ENCODE assay signal across 8 mouse cellular contexts in genomic region chr9:43115431-43116133, GRCm38 (mm10). TPM values are rescaled to one million over a fixed set of nuclear protein-coding genes. Genes with fewer than 3 reads are reported as not detected.
DNase-seq lines count a peak whose midpoint lies in the region; ATAC-seq and TF ChIP-seq lines count a peak whose summit lies in the region.

No protein-coding gene starts in this region.

- H3K4me1 ChIP-seq in lung, embryonic 14.5 days (ENCODE audit: insufficient read depth), result peaks cover 5% of the 10 kb centered on the region
- H3K4me1 ChIP-seq in forebrain, embryonic 14.5 days (ENCODE audit: control insufficient read depth, insufficient read depth, low read length), result peaks cover 9% of the 10 kb centered on the region
- H3K4me1 ChIP-seq in small intestine, adult 2 months (ENCODE audit: control insufficient read depth, insufficient read depth, insufficient read length, low read length), result peaks cover 6% of the 10 kb centered on the region; the same call in 1 of the 2 replicates

- ATAC-seq in lung, embryonic 14.5 days (ENCODE audit: insufficient read depth), result no peak
- no peak; the same call in 1 of the 2 replicates for ATAC-seq in forebrain, embryonic 14.5 days

- H3K36me3 ChIP-seq in lung, embryonic 14.5 days (ENCODE audit: insufficient read depth), result 0 out of 2 replicates have a peak, but pooled peaks cover under 1% of the 10 kb centered on the region
- H3K36me3 ChIP-seq in forebrain, embryonic 14.5 days (ENCODE audit: control insufficient read depth, insufficient read depth, low read length), result peaks cover 11% of the 10 kb centered on the region
- H3K36me3 ChIP-seq in small intestine, adult 2 months (ENCODE audit: control insufficient read depth, insufficient read depth, low read length), result no peaks in the 10 kb centered on the region

- H3K4me3 ChIP-seq in lung, embryonic 14.5 days (ENCODE audit: low read depth, low read length), result peak overlapping the region; percentile 73
- peak overlapping the region; percentile 84 for H3K4me3 ChIP-seq in forebrain, embryonic 14.5 days (ENCODE audit: low read depth, low read length)
- H3K4me3 ChIP-seq in small intestine, adult 2 months (ENCODE audit: low read depth, low read length), result peak overlapping the region; percentile 56

- TF ChIP-seq CTCF in lung, embryonic 14.5 days (IDR thresholded peaks at IDR 0.05; ENCODE audit: low read depth), result no peak
- TF ChIP-seq CTCF in small intestine, adult 2 months (IDR thresholded peaks at IDR 0.05; ENCODE audit: extremely low read depth, insufficient read length, insufficient replicate concordance, low read depth, low read length), result no peak

- 30% methylated on average over 12 of the region's 12 CpGs for WGBS in lung, embryonic 14.5 days
- WGBS in forebrain, embryonic 14.5 days, result 6% methylated on average over 12 of the region's 12 CpGs
- 23% methylated on average over 12 of the region's 12 CpGs for WGBS in small intestine, adult 2 months

- H3K27ac ChIP-seq in lung, embryonic 14.5 days (ENCODE audit: low read depth), result no peak overlapping the region
- H3K27ac ChIP-seq in forebrain, embryonic 14.5 days (ENCODE audit: low read depth, low read length), result no peak overlapping the region
- H3K27ac ChIP-seq in small intestine, adult 2 months (ENCODE audit: insufficient read depth, low read depth, low read length), result no peak overlapping the region

- peak overlapping the region; percentile 69 for H3K9ac ChIP-seq in lung, embryonic 14.5 days
- H3K9ac ChIP-seq in forebrain, embryonic 14.5 days (ENCODE audit: low read length), result peak overlapping the region; percentile 93

- no peaks in the 10 kb centered on the region for H3K9me3 ChIP-seq in lung, embryonic 14.5 days (ENCODE audit: low read depth, low read length)
- no peaks in the 10 kb centered on the region for H3K9me3 ChIP-seq in forebrain, embryonic 14.5 days (replicated peaks; ENCODE audit: control insufficient read depth, low read length)

- TF ChIP-seq POLR2A in small intestine, adult 2 months (IDR thresholded peaks at IDR 0.05; ENCODE audit: low read depth, low read length), result no peak

- DNase-seq in lung, embryonic 14.5 days, result no peak
- DNase-seq in lung, adult 18-20 months, result no peak
- no peak for DNase-seq in forebrain, embryonic 14.5 days (ENCODE audit: low spot score)
- peak; percentile 72 to 77 for DNase-seq in kidney, postnatal 36 days
- no peak for DNase-seq in thymus, postnatal 4 days
- no peak for DNase-seq in urinary bladder, postnatal 25 days (ENCODE audit: low spot score)
- DNase-seq in lung, postnatal 36 days, result no peak

- H3K27me3 ChIP-seq in lung, embryonic 14.5 days (ENCODE audit: insufficient read depth, low read length), result no peaks in the 10 kb centered on the region
- no peaks in the 10 kb centered on the region for H3K27me3 ChIP-seq in forebrain, embryonic 14.5 days (replicated peaks; ENCODE audit: control insufficient read depth, insufficient read depth, low read length)
- peaks cover 8% of the 10 kb centered on the region for H3K27me3 ChIP-seq in small intestine, adult 2 months (ENCODE audit: control insufficient read depth, insufficient read depth, low read length)

- peak overlapping the region; percentile 89 for H3K4me2 ChIP-seq in lung, embryonic 14.5 days
- H3K4me2 ChIP-seq in forebrain, embryonic 14.5 days (ENCODE audit: low read length), result peak overlapping the region; percentile 81

RNA-seq across cellular contexts. Expression of gene Tmem136, which starts 0.8 kb away (rescaled TPM):
- 5.3 and 5.9 TPM in 2 replicates for polyA plus RNA-seq in lung, embryonic 14.5 days (2014; fragmentation: Nextera tagmentation; extraction: Ambion mirVana)
- 8.2 and 9.2 TPM in 2 replicates for polyA plus RNA-seq in forebrain, embryonic 14.5 days (2014; fragmentation: Nextera tagmentation; extraction: Ambion mirVana)
- 0.23 and 0.55 TPM in 2 replicates for polyA plus RNA-seq in small intestine, adult 2 months (2012; rRNA removed)

RNA-seq across cellular contexts. Expression of gene Arhgef12, which starts 8.5 kb away (rescaled TPM):
- polyA plus RNA-seq in lung, embryonic 14.5 days (2014; fragmentation: Nextera tagmentation; extraction: Ambion mirVana), result 19.1 and 24.7 TPM in 2 replicates
- polyA plus RNA-seq in forebrain, embryonic 14.5 days (2014; fragmentation: Nextera tagmentation; extraction: Ambion mirVana), result 14.2 and 24.7 TPM in 2 replicates
- polyA plus RNA-seq in small intestine, adult 2 months (2012; rRNA removed), result 3.9 and 7.4 TPM in 2 replicates

Comparison
In these comparisons a context has a peak if more than half of its experiments do, and no peak if none do; other contexts are left out.
1. DNase-seq: peak in kidney, postnatal 36 days (2 of 2); none in lung, embryonic 14.5 days (single experiment), lung, adult 18-20 months (0 of 2), forebrain, embryonic 14.5 days (single experiment), thymus, postnatal 4 days (single experiment), urinary bladder, postnatal 25 days (single experiment) and lung, postnatal 36 days (single experiment).
2. Peak in every context shown above with its lines, with median percentiles within 50 percentile points of each other: H3K4me3 ChIP-seq.